Mouse (Mus musculus): ENCODE results near the gene Gna12. TPM values are rescaled to one million over a fixed set of nuclear protein-coding genes. Genes with fewer than 3 reads are reported as not detected.

The Gna12 gene
- total and polyA plus RNA-seq, 3 experiments, result 46.0 to 55.2 TPM; not detected in 1

DNA sequence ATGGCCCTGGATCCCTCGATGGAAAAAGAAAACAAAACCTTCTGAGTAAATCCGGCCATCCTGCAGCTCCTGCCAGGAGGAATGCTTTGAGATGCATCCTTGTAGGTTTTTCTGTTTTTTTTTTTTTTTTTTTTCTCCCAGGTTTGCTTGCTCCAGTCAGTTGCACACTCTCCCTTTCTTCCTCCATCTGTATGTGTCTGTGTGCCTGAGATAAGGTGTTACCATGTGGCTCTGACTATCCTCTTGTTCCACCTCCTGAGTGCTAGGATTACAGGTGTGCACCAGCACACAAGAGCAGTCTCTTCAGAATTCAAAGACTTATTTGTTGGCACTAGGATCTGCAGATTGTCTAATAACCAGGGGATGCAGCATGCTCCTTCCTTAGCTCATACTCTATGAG is 23.3 kb downstream of the Gna12 start (continued):
- TF ChIP-seq KAT2A (conservative IDR thresholded peaks at IDR 0.05; ENCODE audit: low read depth, low read length) (no peak), TBP (IDR thresholded peaks at IDR 0.05; ENCODE audit: low read depth, low read length) (no peak), MAFK (IDR thresholded peaks at IDR 0.05; ENCODE audit: borderline replicate concordance, low read depth, low read length) (no peak)

DNA sequence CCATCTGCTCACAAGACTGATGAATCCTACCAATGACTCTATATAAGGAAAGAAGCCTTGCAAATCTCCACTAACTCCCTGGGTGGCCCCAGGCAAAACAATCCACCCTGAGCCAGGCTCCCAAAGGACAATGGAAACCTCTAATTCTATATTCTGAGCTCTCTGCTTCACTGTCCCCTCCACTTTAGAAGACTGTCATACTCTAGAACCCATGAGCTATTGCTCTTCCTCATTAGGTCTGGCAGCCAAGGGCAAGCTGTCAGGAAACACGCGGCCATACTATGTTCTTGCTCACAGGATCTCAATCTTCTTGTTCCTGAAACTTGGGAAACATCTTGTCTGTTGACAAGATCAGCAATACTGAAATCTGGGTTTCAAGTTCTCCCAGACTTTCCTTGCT is 24.0 kb downstream of the Gna12 start:
- Histone ChIP-seq H3K36me3 (ENCODE audit: control insufficient read depth in 1 of 2, insufficient read depth in 2 of 2, low read length in 2 of 2) (peaks cover 2 to 10% of the 10 kb centered on the region in 2 experiments; a peak in 3 of 4 replicates), H3K9me3 (replicated peaks; ENCODE audit: insufficient read depth, low read length) (no peaks in the 10 kb centered on the region), H3K27ac (ENCODE audit: control insufficient read depth, low read depth, low read length) (no peak overlapping the region), H3K79me2 (ENCODE audit: control insufficient read depth, insufficient read depth, low read length, poor library complexity) (peaks cover 1% of the 10 kb centered on the region; the same call in 1 of the 2 replicates), H3K4me1 (ENCODE audit: control insufficient read depth in 1 of 2, insufficient read depth in 2 of 2, low read length in 2 of 2) (peaks cover 4 to 6% of the 10 kb centered on the region in 2 experiments; a peak in 3 of 4 replicates), H3K27me3 (ENCODE audit: control insufficient read depth in 1 of 2, insufficient read depth in 2 of 2, low read length in 2 of 2) (no peaks in the 10 kb centered on the region), H3K4me3 (ENCODE audit: control insufficient read depth in 1 of 2, insufficient read depth in 1 of 2, low read depth in 2 of 2, low read length in 2 of 2) (no peak overlapping the region), H3K9ac (ENCODE audit: control insufficient read depth, low read depth, low read length, poor library complexity, severe bottlenecking) (no peak overlapping the region)
- DNase-seq (ENCODE audit: low read depth, low spot score), result no peak
- TF ChIP-seq NELFE (IDR thresholded peaks at IDR 0.05; ENCODE audit: low read depth, low read length) (no peak), ZNF384 (IDR thresholded peaks at IDR 0.05; ENCODE audit: low read depth, low read length) (no peak), ZKSCAN1 (IDR thresholded peaks at IDR 0.05; ENCODE audit: low read depth, low read length) (peak; percentile 58; the same call in 1 of the 2 replicates)

- Histone ChIP-seq H3K36me3 (ENCODE audit: control insufficient read depth in 1 of 2, insufficient read depth in 2 of 2, low read length in 2 of 2) (peaks cover 2 to 5% of the 10 kb centered on the region in 2 experiments; a peak in 3 of 4 replicates), H3K27me3 (ENCODE audit: control insufficient read depth in 1 of 2, insufficient read depth in 2 of 2, low read length in 2 of 2) (no peaks in the 10 kb centered on the region), H3K9ac (ENCODE audit: control insufficient read depth, low read depth, low read length, poor library complexity, severe bottlenecking) (no peak overlapping the region), H3K4me3 (ENCODE audit: control insufficient read depth in 1 of 2, insufficient read depth in 1 of 2, low read depth in 2 of 2, low read length in 2 of 2) (no peak overlapping the region), H3K79me2 (ENCODE audit: control insufficient read depth, insufficient read depth, low read length, poor library complexity) (no peaks in the 10 kb centered on the region; the same call in 1 of the 2 replicates), H3K4me1 (ENCODE audit: control insufficient read depth in 1 of 2, insufficient read depth in 2 of 2, low read length in 2 of 2) (peaks cover 0 to 1% of the 10 kb centered on the region in 2 experiments; a peak in 3 of 4 replicates), H3K9me3 (replicated peaks; ENCODE audit: insufficient read depth, low read length) (no peaks in the 10 kb centered on the region), H3K27ac (ENCODE audit: control insufficient read depth, low read depth, low read length) (no peak overlapping the region)
- no peak for DNase-seq (ENCODE audit: low read depth, low spot score)
- TF ChIP-seq ZKSCAN1 (IDR thresholded peaks at IDR 0.05; ENCODE audit: low read depth, low read length) (no peak), ZC3H11A (IDR thresholded peaks at IDR 0.05; ENCODE audit: low read depth, low read length) (no peak), MAX (IDR thresholded peaks at IDR 0.05; ENCODE audit: low read length) (no peak), EP300 (IDR thresholded peaks at IDR 0.05; ENCODE audit: low read depth in 1 of 2, low read length in 2 of 2) (no peak), SIN3A (IDR thresholded peaks at IDR 0.05; ENCODE audit: low read length) (no peak), MAZ (IDR thresholded peaks at IDR 0.05; ENCODE audit: low read depth, low read length) (no peak), MXI1 (IDR thresholded peaks at IDR 0.05; ENCODE audit: low read depth, low read length) (no peak)
These were observed 28.4 kb downstream of the Gna12 start for GRCm38 (mm10) chr5:140801782-140802181.

Measured in MEL (cell line).